Mouse (Mus musculus) MEL (cell line): ENCODE results near the gene Bdh1. TPM values are rescaled to one million over a fixed set of nuclear protein-coding genes. Genes with fewer than 3 reads are reported as not detected.
A peak's percentile ranks its signal among the peaks of the same experiment; 100 is the strongest.

ENCODE experiments used
- DNase-seq: peaks from one replicate; pipeline ENCODE4 v3.0.0; 2011; ENCODE audit warnings: low read depth, low spot score
- H3K27ac ChIP-seq: 2 replicates; pipeline ENCODE4 v1.5.1; 2012; ENCODE audit warnings: low read depth, mild to moderate bottlenecking, control low read depth, low read length, moderate library complexity; ENCODE audit not compliant: control insufficient read depth
- H3K27me3 ChIP-seq, 2 experiments: fragments of 150-350 bp in 1 of 2; sonication (generic) in 1 of 2; 2 replicates each; pipeline ENCODE4 v1.6.1; 2012; ENCODE audit warnings: low read length in 2 of 2, mild to moderate bottlenecking in 2 of 2, improper control_type of control experiment in 1 of 2, moderate library complexity in 1 of 2; ENCODE audit not compliant: insufficient read depth in 2 of 2, control insufficient read depth in 1 of 2
- H3K36me3 ChIP-seq, 2 experiments: 2 replicates each; pipeline ENCODE4 v1.6.1; 2012 to 2014; ENCODE audit warnings: low read length in 2 of 2, improper control_type of control experiment in 1 of 2, inconsistent platforms in 1 of 2, mild to moderate bottlenecking in 1 of 2; ENCODE audit not compliant: insufficient read depth in 2 of 2, control insufficient read depth in 1 of 2
- H3K4me1 ChIP-seq, 2 experiments: fragments of 150-350 bp in 1 of 2; sonication (generic) in 1 of 2; 2 replicates each; pipeline ENCODE4 v1.6.1; 2012; ENCODE audit warnings: low read length in 2 of 2, improper control_type of control experiment in 1 of 2, mild to moderate bottlenecking in 1 of 2; ENCODE audit not compliant: insufficient read depth in 2 of 2, control insufficient read depth in 1 of 2
- H3K4me3 ChIP-seq, 2 experiments: fragments of 150-350 bp in 1 of 2; sonication (generic) in 1 of 2; 2 replicates each; pipeline ENCODE4 v1.5.1; 2012; ENCODE audit warnings: low read depth in 2 of 2, low read length in 2 of 2, mild to moderate bottlenecking in 2 of 2, moderate library complexity in 2 of 2, control low read depth in 1 of 2, improper control_type of control experiment in 1 of 2; ENCODE audit not compliant: control insufficient read depth in 1 of 2, insufficient read depth in 1 of 2
- H3K79me2 ChIP-seq: 2 replicates; pipeline ENCODE4 v1.6.1; 2012; ENCODE audit warnings: mild to moderate bottlenecking, low read length, moderate library complexity; ENCODE audit not compliant: control insufficient read depth, poor library complexity, insufficient read depth
- H3K9ac ChIP-seq: 2 replicates; pipeline ENCODE4 v1.6.1; 2012; ENCODE audit warnings: low read depth, mild to moderate bottlenecking, control low read depth, low read length, moderate library complexity; ENCODE audit not compliant: control insufficient read depth, poor library complexity, severe bottlenecking
- H3K9me3 ChIP-seq: fragments of 150-350 bp; sonication (generic); replicated peaks from 2 replicates; pipeline ENCODE4 v1.6.1; 2012; ENCODE audit warnings: mild to moderate bottlenecking, low read length, improper control_type of control experiment, moderate library complexity; ENCODE audit not compliant: insufficient read depth
- CHD2 ChIP-seq: IDR thresholded peaks from 2 replicates; pipeline ENCODE4 v1.6.1; 2011; ENCODE audit warnings: low read length, improper control_type of control experiment
- E2F4 ChIP-seq: IDR thresholded peaks from 2 replicates; pipeline ENCODE4 v1.6.1; 2011; ENCODE audit warnings: low read depth, low read length, improper control_type of control experiment, borderline replicate concordance
- ELF1 ChIP-seq: IDR thresholded peaks from 2 replicates; pipeline ENCODE4 v1.6.1; 2014; ENCODE audit warnings: low read depth, mild to moderate bottlenecking, inconsistent platforms, low read length, improper control_type of control experiment, moderate library complexity
- ETS1 ChIP-seq: IDR thresholded peaks from 2 replicates; pipeline ENCODE4 v1.6.1; 2012; ENCODE audit warnings: low read depth, mild to moderate bottlenecking, inconsistent platforms, low read length, improper control_type of control experiment, moderate library complexity
- GATA1 ChIP-seq: IDR thresholded peaks from 2 replicates; pipeline ENCODE4 v1.6.1; 2011; ENCODE audit warnings: low read depth, low read length, improper control_type of control experiment
- HCFC1 ChIP-seq: IDR thresholded peaks from 2 replicates; pipeline ENCODE4 v1.6.1; 2012; ENCODE audit warnings: low read depth, mild to moderate bottlenecking, inconsistent platforms, low read length, improper control_type of control experiment, moderate library complexity
- JUND ChIP-seq: IDR thresholded peaks from 2 replicates; pipeline ENCODE4 v1.6.1; 2011; ENCODE audit warnings: low read depth, mild to moderate bottlenecking, improper control_type of control experiment, low read length
- KAT2A ChIP-seq: conservative IDR thresholded peaks from 2 replicates; pipeline ENCODE4 v1.6.1; 2012; ENCODE audit warnings: low read depth, low read length, improper control_type of control experiment, inconsistent platforms
- MAZ ChIP-seq: IDR thresholded peaks from 2 replicates; pipeline ENCODE4 v1.6.1; 2012; ENCODE audit warnings: low read depth, mild to moderate bottlenecking, inconsistent platforms, low read length, improper control_type of control experiment
- MEF2A ChIP-seq: IDR thresholded peaks from 2 replicates; pipeline ENCODE4 v1.6.1; 2014; ENCODE audit warnings: low read depth, mild to moderate bottlenecking, inconsistent platforms, low read length, improper control_type of control experiment; ENCODE audit not compliant: poor library complexity, insufficient replicate concordance, severe bottlenecking; ENCODE audit errors: extremely low read depth
- MXI1 ChIP-seq: IDR thresholded peaks from 2 replicates; pipeline ENCODE4 v1.6.1; 2011; ENCODE audit warnings: mild to moderate bottlenecking, low read depth, low read length, improper control_type of control experiment
- MYB ChIP-seq: IDR thresholded peaks from 2 replicates; pipeline ENCODE4 v1.6.1; 2011; ENCODE audit warnings: mild to moderate bottlenecking, low read depth, low read length, improper control_type of control experiment
- MYC ChIP-seq: IDR thresholded peaks from 2 replicates; pipeline ENCODE4 v1.6.1; 2011; ENCODE audit warnings: low read depth, mild to moderate bottlenecking, low read length, improper control_type of control experiment, moderate library complexity
- NRF1 ChIP-seq: IDR thresholded peaks from 2 replicates; pipeline ENCODE4 v1.6.1; 2014; ENCODE audit warnings: low read depth, mild to moderate bottlenecking, inconsistent platforms, low read length, improper control_type of control experiment, moderate library complexity; ENCODE audit not compliant: poor library complexity, insufficient read depth, severe bottlenecking
- POLR2A ChIP-seq, 2 experiments: IDR thresholded peaks; 2 replicates each; pipeline ENCODE4 v1.6.1; 2011 to 2012; ENCODE audit warnings: low read length in 2 of 2, mild to moderate bottlenecking in 2 of 2, control low read depth in 1 of 2, improper control_type of control experiment in 1 of 2, low read depth in 1 of 2, moderate library complexity in 1 of 2; ENCODE audit not compliant: control insufficient read depth in 1 of 2, insufficient read depth in 1 of 2, poor library complexity in 1 of 2
- POLR2AphosphoS2 ChIP-seq: IDR thresholded peaks from 2 replicates; pipeline ENCODE4 v1.6.1; 2011; ENCODE audit warnings: low read length, improper control_type of control experiment
- RAD21 ChIP-seq: IDR thresholded peaks from 2 replicates; pipeline ENCODE4 v1.6.1; 2011; ENCODE audit warnings: mild to moderate bottlenecking, low read depth, low read length, improper control_type of control experiment
- RCOR1 ChIP-seq: IDR thresholded peaks from 2 replicates; pipeline ENCODE4 v1.6.1; 2012; ENCODE audit warnings: low read depth, mild to moderate bottlenecking, inconsistent platforms, low read length, improper control_type of control experiment
- SIN3A ChIP-seq: IDR thresholded peaks from 2 replicates; pipeline ENCODE4 v1.6.1; 2012; ENCODE audit warnings: low read length, improper control_type of control experiment, inconsistent platforms
- TAL1 ChIP-seq: IDR thresholded peaks from 2 replicates; pipeline ENCODE4 v1.6.1; 2012; ENCODE audit warnings: mild to moderate bottlenecking, inconsistent platforms, low read length, moderate library complexity, mixed read lengths
- UBTF ChIP-seq: IDR thresholded peaks from 2 replicates; pipeline ENCODE4 v1.6.1; 2012; ENCODE audit warnings: low read depth, mild to moderate bottlenecking, inconsistent platforms, low read length, improper control_type of control experiment, moderate library complexity, borderline replicate concordance; ENCODE audit not compliant: insufficient read depth
- USF1 ChIP-seq: IDR thresholded peaks from 2 replicates; pipeline ENCODE4 v1.6.1; 2014; ENCODE audit warnings: low read depth, mild to moderate bottlenecking, inconsistent platforms, low read length, improper control_type of control experiment, moderate library complexity
- USF2 ChIP-seq, 2 experiments: IDR thresholded peaks; 2 replicates each; pipeline ENCODE4 v1.6.1; 2011 to 2012; ENCODE audit warnings: improper control_type of control experiment in 2 of 2, low read length in 2 of 2, borderline replicate concordance in 1 of 2, inconsistent platforms in 1 of 2, low read depth in 1 of 2, mild to moderate bottlenecking in 1 of 2; ENCODE audit not compliant: insufficient read depth in 1 of 2
- ZC3H11A ChIP-seq: IDR thresholded peaks from 2 replicates; pipeline ENCODE4 v1.6.1; 2012; ENCODE audit warnings: low read depth, mild to moderate bottlenecking, inconsistent platforms, low read length, improper control_type of control experiment
- ZMIZ1 ChIP-seq: IDR thresholded peaks from 2 replicates; pipeline ENCODE4 v1.6.1; 2012; ENCODE audit warnings: low read depth, mild to moderate bottlenecking, inconsistent platforms, low read length, improper control_type of control experiment, moderate library complexity
- ZNF384 ChIP-seq: IDR thresholded peaks from 2 replicates; pipeline ENCODE4 v1.6.1; 2012; ENCODE audit warnings: low read depth, mild to moderate bottlenecking, inconsistent platforms, low read length, improper control_type of control experiment
- polyA plus RNA-seq, 2 experiments: library from polyadenylated mRNA; stranded (reverse) in 1 of 2; unstranded in 1 of 2; fragments of >175 nt in 1 of 2; fragments of >200 nt in 1 of 2; gene quantifications; 2 replicates each; pipeline versions ENCODE4 v1.2.1 to v1.2.4; 2012; ENCODE audit warnings: low replicate concordance in 2 of 2, low read depth in 1 of 2; ENCODE audit not compliant: insufficient read length in 2 of 2, insufficient read depth in 1 of 2, missing spikeins in 1 of 2
- total RNA-seq: library from RNA; depleted of rRNA; stranded (reverse); fragments of 300-350 nt; gene quantifications from 2 replicates; pipeline ENCODE4 v1.2.3, GENCODE M21; 2012

Bdh1 gene
- total and polyA plus RNA-seq, 3 experiments: 67.5 to 187 TPM; not detected in 1

- TF ChIP-seq MYC (peak; percentile 73; the same call in 1 of the 2 replicates), HCFC1 (no peak), ZMIZ1 (no peak), ZC3H11A (no peak), ZNF384 (no peak), POLR2AphosphoS2 (no peak), POLR2A (IDR thresholded peaks at IDR 0.05; ENCODE audit: control insufficient read depth in 1 of 2, insufficient read depth in 1 of 2, low read depth in 1 of 2, low read length in 2 of 2, poor library complexity in 1 of 2) (no peak), UBTF (no peak), GATA1 (peak; percentile 93), TAL1 (peak; percentile 51)
- TF ChIP-seq, all 39 proteins: peak for 12
Measured at GRCm38 (mm10) chr16:31426496-31427126, 4.5 kb downstream of the Bdh1 start (continued).

GRCm38 (mm10) chr16:31428335-31428674 is 6.2 kb downstream of the Bdh1 start:
- Histone ChIP-seq H3K4me3 (peak overlapping the region; percentile 76 to 83), H3K27ac (no peak overlapping the region), H3K36me3 (peaks cover 0 to 36% of the 10 kb centered on the region in 2 experiments; a peak in 2 of 4 replicates), H3K27me3 (no peaks in the 10 kb centered on the region), H3K9me3 (no peaks in the 10 kb centered on the region), H3K79me2 (peaks cover 34% of the 10 kb centered on the region), H3K4me1 (peaks cover 13 to 44% of the 10 kb centered on the region in 2 experiments), H3K9ac (peak overlapping the region; percentile 64)
- no peak for TF ChIP-seq MXI1
- no peak for TF ChIP-seq ELF1
- no peak for TF ChIP-seq SIN3A
- no peak for DNase-seq

- peak; percentile 92 for DNase-seq
- H3K27ac ChIP-seq: peak overlapping the region; percentile 39
- no peaks in the 10 kb centered on the region for H3K9me3 ChIP-seq
- H3K4me1 ChIP-seq: peaks cover 13 to 44% of the 10 kb centered on the region in 2 experiments
- H3K9ac ChIP-seq: peak overlapping the region; percentile 76
- H3K36me3 ChIP-seq: peaks cover 0 to 38% of the 10 kb centered on the region in 2 experiments; a peak in 2 of 4 replicates
- H3K4me3 ChIP-seq: peak overlapping the region; percentile 76 to 83
- H3K27me3 ChIP-seq: no peaks in the 10 kb centered on the region
- H3K79me2 ChIP-seq: peaks cover 38% of the 10 kb centered on the region
- peak; percentile 74 for TF ChIP-seq SIN3A
- TF ChIP-seq E2F4: no peak
- 0 out of 2 replicates have a peak, but pooled peaks have one; percentile 2 for TF ChIP-seq ETS1
- TF ChIP-seq USF2 (IDR thresholded peaks at IDR 0.05; ENCODE audit: borderline replicate concordance in 1 of 2, insufficient read depth in 1 of 2, low read depth in 1 of 2, low read length in 2 of 2): no peak
- TF ChIP-seq USF1: peak; percentile 32; the same call in 1 of the 2 replicates
- TF ChIP-seq JUND: no peak
- TF ChIP-seq RAD21: no peak
- peak; percentile 56; the same call in 1 of the 2 replicates for TF ChIP-seq ELF1
- no peak for TF ChIP-seq RCOR1
- TF ChIP-seq NRF1: peak; percentile 73
- peak; percentile 82 for TF ChIP-seq MAZ
- no peak for TF ChIP-seq MYB
- TF ChIP-seq TAL1: no peak
- TF ChIP-seq CHD2: no peak
- TF ChIP-seq ZC3H11A: no peak
- peak; percentile 36 to 78; a peak in 3 of 4 replicates for TF ChIP-seq POLR2A (IDR thresholded peaks at IDR 0.05; ENCODE audit: control insufficient read depth in 1 of 2, insufficient read depth in 1 of 2, low read depth in 1 of 2, low read length in 2 of 2, poor library complexity in 1 of 2)
- no peak for TF ChIP-seq MEF2A
- TF ChIP-seq KAT2A: no peak
Measured at GRCm38 (mm10) chr16:31428675-31429470, 6.8 kb downstream of the Bdh1 start.
